Comparison of ENCODE assay signal across 8 mouse cellular contexts in genomic region chr9:79718481-79719370, GRCm38 (mm10). TPM values are rescaled to one million over a fixed set of nuclear protein-coding genes. Genes with fewer than 3 reads are reported as not detected.
A peak's percentile ranks its signal among the peaks of the same experiment; 100 is the strongest.
DNase-seq lines count a peak whose midpoint lies in the region; ATAC-seq and TF ChIP-seq lines count a peak whose summit lies in the region.

Gene Col12a1 (minus strand): TSS chr9:79718831.

- no peak within 1 kb of the TSS for H3K27ac ChIP-seq in kidney, adult 2 months (ENCODE audit: insufficient read depth, low read depth, low read length)
- peak within 1 kb of the TSS; percentile 81 for H3K27ac ChIP-seq in intestine, embryonic 14.5 days (ENCODE audit: low read depth)
- no peak within 1 kb of the TSS for H3K27ac ChIP-seq in liver, postnatal 0 days (ENCODE audit: low read depth)

- H3K4me3 ChIP-seq in kidney, adult 2 months (ENCODE audit: insufficient read depth, low read depth, low read length), result peak within 1 kb of the TSS; percentile 55
- H3K4me3 ChIP-seq in intestine, embryonic 14.5 days (ENCODE audit: low read depth, low read length), result peak within 1 kb of the TSS; percentile 54
- peak within 1 kb of the TSS; percentile 45 for H3K4me3 ChIP-seq in liver, postnatal 0 days (ENCODE audit: low read depth, low read length)

- H3K4me1 ChIP-seq in kidney, adult 2 months (ENCODE audit: control insufficient read depth, insufficient read depth, low read length), result no peaks in the 10 kb centered on the region; the same call in 1 of the 2 replicates
- H3K4me1 ChIP-seq in intestine, embryonic 14.5 days (replicated peaks; ENCODE audit: control insufficient read depth, insufficient read depth, low read length), result peaks cover 23% of the 10 kb centered on the region
- H3K4me1 ChIP-seq in liver, postnatal 0 days (ENCODE audit: insufficient read depth), result peaks cover 16% of the 10 kb centered on the region

- TF ChIP-seq CTCF in kidney, adult 2 months (conservative IDR thresholded peaks at IDR 0.05; ENCODE audit: insufficient read depth, insufficient read length, low read depth, low read length), result no peak
- TF ChIP-seq CTCF in liver, postnatal 0 days (IDR thresholded peaks at IDR 0.05; ENCODE audit: low read depth), result no peak

- peaks cover 3% of the 10 kb centered on the region; the same call in 1 of the 2 replicates for H3K27me3 ChIP-seq in kidney, adult 2 months (replicated peaks; ENCODE audit: control insufficient read depth, insufficient read depth, low read length)
- H3K27me3 ChIP-seq in intestine, embryonic 14.5 days (replicated peaks; ENCODE audit: control insufficient read depth, insufficient read depth, low read length), result peaks cover 21% of the 10 kb centered on the region
- peaks cover 40% of the 10 kb centered on the region for H3K27me3 ChIP-seq in liver, postnatal 0 days (ENCODE audit: insufficient read depth, low read length)

- peak; percentile 41 for DNase-seq in kidney, adult 2 months
- no peak for DNase-seq in kidney, adult 8-10 months
- peak; percentile 65 for DNase-seq in embryo, embryonic 10 days (ENCODE audit: low spot score)
- DNase-seq in gastrocnemius, postnatal 36 days, result peak; percentile 74 to 79
- DNase-seq in intestine, embryonic 14.5 days (ENCODE audit: low spot score), result peak; percentile 89
- DNase-seq in liver, postnatal 0 days, result peak; percentile 23
- peak; percentile 41 for DNase-seq in ovary, postnatal 14 days (ENCODE audit: low spot score)
- DNase-seq in MN1 (ENCODE audit: low spot score), result no peak

- TF ChIP-seq POLR2A in kidney, adult 2 months (IDR thresholded peaks at IDR 0.05; ENCODE audit: low read depth, low read length), result no peak

- peak within 1 kb of the TSS; percentile 68 for H3K9ac ChIP-seq in intestine, embryonic 14.5 days (ENCODE audit: low read length)
- no peak within 1 kb of the TSS; the same call in 1 of the 2 replicates for H3K9ac ChIP-seq in liver, postnatal 0 days (replicated peaks)

- WGBS in kidney, adult 2 months, result under 1% methylated on average over 64 of the region's 64 CpGs
- under 1% methylated on average over 63 of the region's 64 CpGs for WGBS in intestine, embryonic 14.5 days
- 1% methylated on average over 64 of the region's 64 CpGs for WGBS in liver, postnatal 0 days (ENCODE audit: insufficient replicate concordance)

- peak; percentile 58 for ATAC-seq in intestine, embryonic 14.5 days (replicated peaks; ENCODE audit: low FRiP score, low TSS enrichment, low read depth)
- no peak for ATAC-seq in liver, postnatal 0 days

- intact Hi-C loops in gastrocnemius, postnatal 36 days (cut with DNase I), result no loop called here

- no peaks in the 10 kb centered on the region for H3K9me3 ChIP-seq in intestine, embryonic 14.5 days (ENCODE audit: control insufficient read depth, low read length)
- H3K9me3 ChIP-seq in liver, postnatal 0 days (ENCODE audit: low read length), result no peaks in the 10 kb centered on the region

- peak within 1 kb of the TSS; percentile 80 for H3K4me2 ChIP-seq in intestine, embryonic 14.5 days (ENCODE audit: low read length)
- H3K4me2 ChIP-seq in liver, postnatal 0 days (ENCODE audit: low read depth, low read length), result peak within 1 kb of the TSS; percentile 77

- no peaks in the 10 kb centered on the region for H3K36me3 ChIP-seq in kidney, adult 2 months (ENCODE audit: control insufficient read depth, insufficient read depth, low read length)
- no peaks in the 10 kb centered on the region for H3K36me3 ChIP-seq in intestine, embryonic 14.5 days (ENCODE audit: control insufficient read depth, insufficient read depth, low read length)
- H3K36me3 ChIP-seq in liver, postnatal 0 days (replicated peaks; ENCODE audit: insufficient read depth, low read length), result no peaks in the 10 kb centered on the region

- TF ChIP-seq EP300 in liver, postnatal 0 days (IDR thresholded peaks at IDR 0.05; ENCODE audit: low read depth), result no peak

RNA-seq across cellular contexts. Expression of gene Col12a1, which starts in this region (rescaled TPM):
- polyA plus RNA-seq in kidney, adult 2 months (2012; rRNA removed), result 7.1 and 9.2 TPM in 2 replicates
- total RNA-seq in gastrocnemius, postnatal 36 days (2021), result 10 to 100 TPM; 11.7 TPM
- polyA plus RNA-seq in intestine, embryonic 14.5 days (2014; fragmentation: Nextera tagmentation; extraction: Ambion mirVana), result 62.8 and 64.4 TPM in 2 replicates
- polyA plus RNA-seq in liver, postnatal 0 days (2015; fragmentation: Nextera tagmentation; extraction: Ambion mirVana), result 2.2 and 2.3 TPM in 2 replicates

Comparison
In these comparisons a context has a peak if more than half of its experiments do, and no peak if none do; other contexts are left out.
1. DNase-seq: peak in kidney, adult 2 months (single experiment), embryo, embryonic 10 days (single experiment), gastrocnemius, postnatal 36 days (2 of 2), intestine, embryonic 14.5 days (single experiment), liver, postnatal 0 days (single experiment) and ovary, postnatal 14 days (single experiment); none in kidney, adult 8-10 months (0 of 2) and MN1 (single experiment).
2. Peak in every context shown above with its lines, with median percentiles within 50 percentile points of each other: H3K4me3 ChIP-seq.